Mouse (Mus musculus) erythroblast, embryonic 14.5 days (primary cell): ENCODE measurements around the gene Rnf2.

Experiments
- GATA1 ChIP-seq: IDR thresholded peaks from 2 replicates; pipeline ENCODE4 v1.6.1; 2012; ENCODE audit warnings: low read length, inconsistent platforms, mixed read lengths
- TAL1 ChIP-seq: IDR thresholded peaks from 3 replicates; pipeline ENCODE4 v1.6.1; 2012; ENCODE audit warnings: low read length, inconsistent platforms, mixed read lengths

GRCm38 (mm10) chr1:151457087-151457486 is 43.7 kb downstream of the Rnf2 start:
- TF ChIP-seq TAL1 (no peak), GATA1 (no peak)
